Mouse (Mus musculus): ENCODE measurements at regions not wholly inside any gene's neighbourhood (a gene's known extent, or its start where the extent isn't known, plus 50 kb on each side); places are given as distances from the start of the nearest gene placed in this dataset.

- no peak overlapping the region for H3K4me2 ChIP-seq
- H3K4me1 ChIP-seq (ENCODE audit: control insufficient read depth, insufficient read depth, low read length): peaks cover 24% of the 10 kb centered on the region
- H3K27ac ChIP-seq (ENCODE audit: low read depth, low read length): peak overlapping the region; percentile 85
- no peak overlapping the region for H3K9ac ChIP-seq (ENCODE audit: low read depth, low read length)
- no peaks in the 10 kb centered on the region for H3K27me3 ChIP-seq (ENCODE audit: control insufficient read depth, insufficient read depth, low read length)
- 21% methylated on average over 4 of the region's 4 CpGs for WGBS (ENCODE audit: insufficient replicate concordance)
- no peaks in the 10 kb centered on the region for H3K36me3 ChIP-seq (ENCODE audit: control insufficient read depth, insufficient read depth, low read length)
- ATAC-seq (replicated peaks; ENCODE audit: insufficient number of reproducible peaks, low FRiP score, low TSS enrichment): peak; percentile 61; the same call in 1 of the 2 replicates
- H3K4me3 ChIP-seq (ENCODE audit: low read depth, low read length): no peak overlapping the region
- no peaks in the 10 kb centered on the region for H3K9me3 ChIP-seq (replicated peaks; ENCODE audit: control insufficient read depth, low read length)
Measured at GRCm38 (mm10) chr8:33997676-33998075, 113.9 kb downstream of the Gm10131 start.

GRCm38 (mm10) chr8:33992946-33993345, 118.6 kb downstream of the Gm10131 start:
- no peak overlapping the region for H3K4me3 ChIP-seq (ENCODE audit: low read depth, low read length)
- 0 out of 2 replicates have a peak overlapping the region, but pooled peaks have one; percentile 46 for H3K9ac ChIP-seq (ENCODE audit: low read depth, low read length)
- no peaks in the 10 kb centered on the region for H3K27me3 ChIP-seq (ENCODE audit: control insufficient read depth, insufficient read depth, low read length)
- peak overlapping the region; percentile 27 for H3K4me2 ChIP-seq
- ATAC-seq (replicated peaks; ENCODE audit: insufficient number of reproducible peaks, low FRiP score, low TSS enrichment): peak; percentile 77
- peak overlapping the region; percentile 96 for H3K27ac ChIP-seq (ENCODE audit: low read depth, low read length)
- no peaks in the 10 kb centered on the region for H3K36me3 ChIP-seq (ENCODE audit: control insufficient read depth, insufficient read depth, low read length)
- H3K4me1 ChIP-seq (ENCODE audit: control insufficient read depth, insufficient read depth, low read length): peaks cover 43% of the 10 kb centered on the region
- 3% methylated on average over 11 of the region's 11 CpGs for whole genome bisulfite sequencing (ENCODE audit: insufficient replicate concordance)
- H3K9me3 ChIP-seq (replicated peaks; ENCODE audit: control insufficient read depth, low read length): no peaks in the 10 kb centered on the region

GRCm38 (mm10) chr8:33991917-33992875, 119.3 kb downstream of the Gm10131 start:
- H3K36me3 ChIP-seq (ENCODE audit: control insufficient read depth, insufficient read depth, low read length): no peaks in the 10 kb centered on the region
- no peaks in the 10 kb centered on the region for H3K27me3 ChIP-seq (ENCODE audit: control insufficient read depth, insufficient read depth, low read length)
- no peaks in the 10 kb centered on the region for H3K9me3 ChIP-seq (replicated peaks; ENCODE audit: control insufficient read depth, low read length)
- H3K4me1 ChIP-seq (ENCODE audit: control insufficient read depth, insufficient read depth, low read length): peaks cover 45% of the 10 kb centered on the region
- H3K4me2 ChIP-seq: peak overlapping the region; percentile 27
- ATAC-seq (replicated peaks; ENCODE audit: insufficient number of reproducible peaks, low FRiP score, low TSS enrichment): no peak
- H3K27ac ChIP-seq (ENCODE audit: low read depth, low read length): peak overlapping the region; percentile 96
- H3K4me3 ChIP-seq (ENCODE audit: low read depth, low read length): no peak overlapping the region
- peak overlapping the region; percentile 46; the same call in 1 of the 2 replicates for H3K9ac ChIP-seq (ENCODE audit: low read depth, low read length)
- WGBS (ENCODE audit: insufficient replicate concordance): 26% methylated on average over 12 of the region's 12 CpGs

- ATAC-seq (replicated peaks; ENCODE audit: insufficient number of reproducible peaks, low FRiP score, low TSS enrichment): no peak
- H3K27me3 ChIP-seq (ENCODE audit: control insufficient read depth, insufficient read depth, low read length): no peaks in the 10 kb centered on the region
- H3K36me3 ChIP-seq (ENCODE audit: control insufficient read depth, insufficient read depth, low read length): no peaks in the 10 kb centered on the region
- no peak overlapping the region for H3K4me3 ChIP-seq (ENCODE audit: low read depth, low read length)
- WGBS (ENCODE audit: insufficient replicate concordance): 19% methylated on average over 17 of the region's 17 CpGs
- no peak overlapping the region; the same call in 1 of the 2 replicates for H3K9ac ChIP-seq (ENCODE audit: low read depth, low read length)
- peak overlapping the region; percentile 96 for H3K27ac ChIP-seq (ENCODE audit: low read depth, low read length)
- no peaks in the 10 kb centered on the region for H3K9me3 ChIP-seq (replicated peaks; ENCODE audit: control insufficient read depth, low read length)
- peaks cover 45% of the 10 kb centered on the region for H3K4me1 ChIP-seq (ENCODE audit: control insufficient read depth, insufficient read depth, low read length)
- 0 out of 2 replicates have a peak overlapping the region, but pooled peaks have one; percentile 10 for H3K4me2 ChIP-seq
Measured at GRCm38 (mm10) chr8:33991165-33991916, 120.2 kb downstream of the Gm10131 start.

GRCm38 (mm10) chr8:33990039-33990438, 121.5 kb downstream of the Gm10131 start:
- no peak for ATAC-seq (replicated peaks; ENCODE audit: insufficient number of reproducible peaks, low FRiP score, low TSS enrichment)

GRCm38 (mm10) chr8:33987755-33988104, 123.8 kb downstream of the Gm10131 start:
- peaks cover 25% of the 10 kb centered on the region for H3K4me1 ChIP-seq (ENCODE audit: control insufficient read depth, insufficient read depth, low read length)
- no peaks in the 10 kb centered on the region for H3K27me3 ChIP-seq (ENCODE audit: control insufficient read depth, insufficient read depth, low read length)
- H3K4me2 ChIP-seq: no peak overlapping the region
- H3K27ac ChIP-seq (ENCODE audit: low read depth, low read length): peak overlapping the region; percentile 42; the same call in 1 of the 2 replicates
- no peak overlapping the region; the same call in 1 of the 2 replicates for H3K9ac ChIP-seq (ENCODE audit: low read depth, low read length)
- ATAC-seq (replicated peaks; ENCODE audit: insufficient number of reproducible peaks, low FRiP score, low TSS enrichment): no peak
- WGBS (ENCODE audit: insufficient replicate concordance): 44% methylated on average over 10 of the region's 10 CpGs
- H3K9me3 ChIP-seq (replicated peaks; ENCODE audit: control insufficient read depth, low read length): no peaks in the 10 kb centered on the region
- no peaks in the 10 kb centered on the region for H3K36me3 ChIP-seq (ENCODE audit: control insufficient read depth, insufficient read depth, low read length)
- H3K4me3 ChIP-seq (ENCODE audit: low read depth, low read length): no peak overlapping the region

More at GRCm38 (mm10) chr8:33990039-33990438, 121.5 kb downstream of the Gm10131 start:
- H3K4me2 ChIP-seq: no peak overlapping the region
- no peak overlapping the region for H3K27ac ChIP-seq (ENCODE audit: low read depth, low read length)
- no peaks in the 10 kb centered on the region for H3K9me3 ChIP-seq (replicated peaks; ENCODE audit: control insufficient read depth, low read length)
- H3K9ac ChIP-seq (ENCODE audit: low read depth, low read length): no peak overlapping the region
- no peak overlapping the region for H3K4me3 ChIP-seq (ENCODE audit: low read depth, low read length)
- H3K36me3 ChIP-seq (ENCODE audit: control insufficient read depth, insufficient read depth, low read length): no peaks in the 10 kb centered on the region
- WGBS (ENCODE audit: insufficient replicate concordance): 61% methylated on average over 9 of the region's 9 CpGs
- no peaks in the 10 kb centered on the region for H3K27me3 ChIP-seq (ENCODE audit: control insufficient read depth, insufficient read depth, low read length)
- H3K4me1 ChIP-seq (ENCODE audit: control insufficient read depth, insufficient read depth, low read length): peaks cover 41% of the 10 kb centered on the region

GRCm38 (mm10) chr8:33987091-33987754, 124.3 kb downstream of the Gm10131 start:
- Histone ChIP-seq H3K9ac (ENCODE audit: low read depth, low read length) (no peak overlapping the region), H3K4me1 (ENCODE audit: control insufficient read depth, insufficient read depth, low read length) (peaks cover 20% of the 10 kb centered on the region), H3K36me3 (ENCODE audit: control insufficient read depth, insufficient read depth, low read length) (no peaks in the 10 kb centered on the region), H3K4me2 (no peak overlapping the region), H3K4me3 (ENCODE audit: low read depth, low read length) (no peak overlapping the region), H3K27ac (ENCODE audit: low read depth, low read length) (peak overlapping the region; percentile 42; the same call in 1 of the 2 replicates), H3K9me3 (replicated peaks; ENCODE audit: control insufficient read depth, low read length) (no peaks in the 10 kb centered on the region), H3K27me3 (ENCODE audit: control insufficient read depth, insufficient read depth, low read length) (no peaks in the 10 kb centered on the region)
- 76% methylated on average over 15 of the region's 15 CpGs for WGBS (ENCODE audit: insufficient replicate concordance)
- no peak for ATAC-seq (replicated peaks; ENCODE audit: insufficient number of reproducible peaks, low FRiP score, low TSS enrichment)

GRCm38 (mm10) chr8:33986657-33987056, 124.9 kb downstream of the Gm10131 start:
- H3K27ac ChIP-seq (ENCODE audit: low read depth, low read length): no peak overlapping the region
- H3K4me3 ChIP-seq (ENCODE audit: low read depth, low read length): no peak overlapping the region
- H3K4me1 ChIP-seq (ENCODE audit: control insufficient read depth, insufficient read depth, low read length): peaks cover 14% of the 10 kb centered on the region
- no peaks in the 10 kb centered on the region for H3K9me3 ChIP-seq (replicated peaks; ENCODE audit: control insufficient read depth, low read length)
- no peak for ATAC-seq (replicated peaks; ENCODE audit: insufficient number of reproducible peaks, low FRiP score, low TSS enrichment)
- no peak overlapping the region for H3K9ac ChIP-seq (ENCODE audit: low read depth, low read length)
- no peak overlapping the region for H3K4me2 ChIP-seq
- H3K36me3 ChIP-seq (ENCODE audit: control insufficient read depth, insufficient read depth, low read length): no peaks in the 10 kb centered on the region
- 91% methylated on average over 6 of the region's 6 CpGs for WGBS (ENCODE audit: insufficient replicate concordance)
- no peaks in the 10 kb centered on the region for H3K27me3 ChIP-seq (ENCODE audit: control insufficient read depth, insufficient read depth, low read length)
